Mouse (Mus musculus): Measurements from ENCODE around the gene Gpr153. TPM values are rescaled to one million over a fixed set of nuclear protein-coding genes. Genes with fewer than 3 reads are reported as not detected.

Gpr153 gene
- polyA plus RNA-seq, 1 experiment from 2014 or later = 11.2 TPM

Other genes starting within 250 kb of the Gpr153 start
- 10.6 and 14.1 TPM in 2 replicates for gene Zbtb48, start 246.6 kb upstream of the Gpr153 start, polyA plus RNA-seq (2015; fragmentation: Nextera tagmentation; extraction: Ambion mirVana)
- 0.25 and 0.46 TPM in 2 replicates for gene Tas1r1, start 235.7 kb upstream of the Gpr153 start, polyA plus RNA-seq (2015; fragmentation: Nextera tagmentation; extraction: Ambion mirVana)
- 13.9 and 20.7 TPM in 2 replicates for gene Nol9, start 234.9 kb upstream of the Gpr153 start, polyA plus RNA-seq (2015; fragmentation: Nextera tagmentation; extraction: Ambion mirVana)
- gene Plekhg5, start 201.7 kb upstream of the Gpr153 start, polyA plus RNA-seq (2015; fragmentation: Nextera tagmentation; extraction: Ambion mirVana) = 11.1 and 14.1 TPM in 2 replicates
- 0.94 and 1.6 TPM in 2 replicates for gene Tnfrsf25, start 158.3 kb upstream of the Gpr153 start, polyA plus RNA-seq (2015; fragmentation: Nextera tagmentation; extraction: Ambion mirVana)
- 0.93 and 2.1 TPM in 2 replicates for gene Espn, start 121.9 kb upstream of the Gpr153 start, polyA plus RNA-seq (2015; fragmentation: Nextera tagmentation; extraction: Ambion mirVana)
- 0.23 TPM in 1 of 2 replicates, not detected in the other for gene Hes2, start 115.4 kb upstream of the Gpr153 start, polyA plus RNA-seq (2015; fragmentation: Nextera tagmentation; extraction: Ambion mirVana)
- 58.4 and 73.4 TPM in 2 replicates for gene Acot7, start 96.1 kb upstream of the Gpr153 start, polyA plus RNA-seq (2015; fragmentation: Nextera tagmentation; extraction: Ambion mirVana)
- not detected in 2 replicates for gene Hes3, start 17.4 kb downstream of the Gpr153 start, polyA plus RNA-seq (2015; fragmentation: Nextera tagmentation; extraction: Ambion mirVana)
- gene Icmt, start 23.0 kb downstream of the Gpr153 start, polyA plus RNA-seq (2015; fragmentation: Nextera tagmentation; extraction: Ambion mirVana) = 15.3 and 20.3 TPM in 2 replicates
- gene Rnf207, start 44.8 kb downstream of the Gpr153 start, polyA plus RNA-seq (2015; fragmentation: Nextera tagmentation; extraction: Ambion mirVana) = 98.4 and 103 TPM in 2 replicates
- 180 and 243 TPM in 2 replicates for gene Rpl22, start 51.5 kb downstream of the Gpr153 start, polyA plus RNA-seq (2015; fragmentation: Nextera tagmentation; extraction: Ambion mirVana)
- gene Chd5, start 64.4 kb downstream of the Gpr153 start, polyA plus RNA-seq (2015; fragmentation: Nextera tagmentation; extraction: Ambion mirVana) = 0.06 and 0.22 TPM in 2 replicates
- gene Nphp4, start 202.5 kb downstream of the Gpr153 start, polyA plus RNA-seq (2015; fragmentation: Nextera tagmentation; extraction: Ambion mirVana) = 1.3 and 1.9 TPM in 2 replicates
- gene Kcnab2, start 203.6 kb downstream of the Gpr153 start, polyA plus RNA-seq (2015; fragmentation: Nextera tagmentation; extraction: Ambion mirVana) = 3.6 and 15.2 TPM in 2 replicates

All from heart, embryonic 15.5 days (tissue).